Mouse (Mus musculus) hindbrain, embryonic 11.5 days (tissue): ENCODE results near the gene Tas2r115. TPM values are rescaled to one million over a fixed set of nuclear protein-coding genes. Genes with fewer than 3 reads are reported as not detected.
"Not testable (repeated sequence)": the region's sequence is repeated elsewhere in the genome, so short reads cannot be mapped to it uniquely, and the experiment has no call there.

Experiments used
- ATAC-seq: fragments of 200-750 bp; cut with Nextera tagmentation; 2 replicates; pipeline ENCODE4 v1.8.0; 2017; ENCODE audit warnings: mild to moderate bottlenecking, moderate TSS enrichment, moderate library complexity; ENCODE audit not compliant: low FRiP score
- DNase-seq: peaks from one replicate; pipeline ENCODE4 v3.0.0-alpha.2; 2015; ENCODE audit warnings: low spot score
- H3K27ac ChIP-seq: fragments of 300-500 bp; sonication (generic); 2 replicates; pipeline ENCODE4 v1.5.1; 2014; ENCODE audit warnings: mild to moderate bottlenecking, low read depth, low read length
- H3K27me3 ChIP-seq: fragments of 300-500 bp; sonication (generic); 2 replicates; pipeline ENCODE4 v1.6.1; 2014; ENCODE audit warnings: mild to moderate bottlenecking, low read length, moderate library complexity, mixed read lengths; ENCODE audit not compliant: control insufficient read depth, insufficient read depth
- H3K36me3 ChIP-seq: fragments of 300-500 bp; sonication (generic); 2 replicates; pipeline ENCODE4 v1.6.1; 2014; ENCODE audit warnings: mild to moderate bottlenecking, low read length, moderate library complexity, mixed read lengths; ENCODE audit not compliant: control insufficient read depth, insufficient read depth
- H3K4me1 ChIP-seq: fragments of 300-500 bp; sonication (generic); replicated peaks from 2 replicates; pipeline ENCODE4 v1.6.1; 2014; ENCODE audit warnings: low read length, mixed read lengths; ENCODE audit not compliant: control insufficient read depth, insufficient read depth
- H3K4me2 ChIP-seq: fragments of 300-500 bp; sonication (generic); replicated peaks from 2 replicates; pipeline ENCODE4 v1.6.1; 2014; ENCODE audit warnings: mild to moderate bottlenecking, low read depth, low read length
- H3K4me3 ChIP-seq: fragments of 300-500 bp; sonication (generic); 2 replicates; pipeline ENCODE4 v1.5.1; 2014; ENCODE audit warnings: low read depth, low read length
- H3K9ac ChIP-seq: fragments of 300-500 bp; sonication (generic); 2 replicates; pipeline ENCODE4 v1.6.1; 2014; ENCODE audit warnings: low read depth, low read length
- H3K9me3 ChIP-seq: fragments of 300-500 bp; sonication (generic); 2 replicates; pipeline ENCODE4 v1.6.1; 2016; ENCODE audit warnings: low read length; ENCODE audit not compliant: control insufficient read depth
- WGBS: fragments of 180-500 bp; shearing (Covaris S2); extraction: QIAGEN DNeasy Blood & Tissue Kit; methylation state at CpG from one replicate; pipeline ENCODE4 v1.1.7; 2014; 5-methylcytosine and 5-hydroxymethylcytosine counted together
- polyA plus RNA-seq: library from polyadenylated mRNA; unstranded; fragments of >200 nt; fragmentation: Nextera tagmentation; extraction: Ambion mirVana; gene quantifications from 2 replicates; pipeline ENCODE4 v1.2.1, GENCODE M21; 2014

Tas2r115 gene
- polyA plus RNA-seq = not detected in 2 replicates

DNA sequence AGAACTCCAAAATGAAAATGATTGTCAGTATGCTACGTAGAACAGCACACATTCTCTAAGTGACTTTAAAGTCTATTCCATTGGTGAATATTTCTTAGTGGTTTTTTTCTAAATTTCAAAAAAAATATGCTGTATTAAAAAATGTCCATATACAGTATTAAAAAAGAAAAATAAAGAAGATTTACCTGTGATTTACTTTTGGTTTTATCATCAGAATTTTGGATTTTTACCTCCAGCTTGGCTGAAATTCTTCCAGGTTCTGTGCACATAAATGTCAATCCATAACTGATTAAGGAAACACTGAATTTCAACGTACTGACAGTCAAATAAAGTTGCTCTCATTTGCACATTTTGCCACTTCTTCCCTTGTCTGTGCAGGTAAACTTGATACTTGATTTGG is at the start of gene Tas2r115:
TSS of gene Tas2r115 (minus strand) at position 101 of the 400 bp plus-strand sequence.
- Histone ChIP-seq H3K27me3 (no peaks in the 10 kb centered on the region), H3K9ac (no peak within 1 kb of the TSS), H3K4me2 (no peak within 1 kb of the TSS), H3K27ac (no peak within 1 kb of the TSS), H3K9me3 (no peaks in the 10 kb centered on the region), H3K4me1 (no peaks in the 10 kb centered on the region), H3K4me3 (no peak within 1 kb of the TSS), H3K36me3 (no peaks in the 10 kb centered on the region)
- WGBS = 82% methylated on average over 2 of the region's 2 CpGs
- ATAC-seq (no peak), DNase-seq (no peak)

DNA sequence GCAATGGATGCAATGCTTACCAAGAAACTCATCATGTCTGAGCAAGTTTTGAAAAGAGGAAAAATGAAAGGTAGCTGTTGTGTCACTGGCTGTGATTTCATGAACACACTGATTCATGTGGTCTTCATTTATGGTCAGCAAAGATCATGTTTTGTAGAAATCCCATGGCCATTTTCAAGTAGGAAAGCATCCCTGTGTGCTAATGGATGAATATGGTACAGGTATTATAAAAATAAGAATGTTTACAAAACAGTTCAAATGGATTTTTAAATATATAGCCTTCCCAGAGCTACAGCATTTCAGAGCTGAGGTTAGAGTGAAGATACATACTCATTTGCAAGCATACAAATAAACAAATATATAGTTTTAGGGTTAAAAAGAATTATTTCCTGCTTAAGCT is 40.2 kb upstream of the Tas2r115 start, which contains the start of gene Tas2r136:
TSS of gene Tas2r136 (minus strand) at position 101 of the 400 bp plus-strand sequence.
- no peaks in the 10 kb centered on the region for H3K27me3 ChIP-seq
- H3K9me3 ChIP-seq = no peaks in the 10 kb centered on the region
- H3K4me1 ChIP-seq = no peaks in the 10 kb centered on the region
- H3K4me3 ChIP-seq = no peak within 1 kb of the TSS
- ATAC-seq (no peak), DNase-seq (no peak)
- no peak within 1 kb of the TSS for H3K4me2 ChIP-seq
- H3K27ac ChIP-seq = no peak within 1 kb of the TSS
- no peaks in the 10 kb centered on the region for H3K36me3 ChIP-seq
- H3K9ac ChIP-seq = no peak within 1 kb of the TSS

DNA sequence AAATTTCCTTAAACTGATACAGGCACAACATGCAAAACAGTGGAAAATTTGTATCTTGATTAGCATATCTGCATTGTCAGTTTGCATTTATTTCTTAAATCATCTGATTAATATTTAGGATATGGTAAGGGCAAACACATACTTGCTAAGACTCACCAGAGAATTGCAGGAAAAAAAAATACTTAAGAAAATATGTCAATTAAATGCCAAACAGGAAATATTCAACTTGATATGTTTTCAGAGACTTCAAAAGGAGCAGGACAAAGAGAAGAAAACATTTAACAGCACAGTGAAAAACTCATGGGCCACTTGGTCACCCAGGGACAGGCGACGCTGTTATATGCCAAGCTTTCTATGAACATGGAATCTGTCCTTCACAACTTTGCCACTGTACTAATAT is 24.0 kb upstream of the Tas2r115 start, which contains the start of gene Tas2r102:
TSS of gene Tas2r102 (plus strand) at position 301 of the 400 bp plus-strand sequence.
- Histone ChIP-seq H3K4me3 (no peak within 1 kb of the TSS), H3K9me3 (no peaks in the 10 kb centered on the region), H3K4me1 (no peaks in the 10 kb centered on the region), H3K36me3 (no peaks in the 10 kb centered on the region), H3K4me2 (no peak within 1 kb of the TSS), H3K27ac (no peak within 1 kb of the TSS), H3K9ac (no peak within 1 kb of the TSS), H3K27me3 (no peaks in the 10 kb centered on the region)
- 84% methylated on average over 2 of the region's 2 CpGs for WGBS
- DNase-seq (no peak), ATAC-seq (no peak)

DNA sequence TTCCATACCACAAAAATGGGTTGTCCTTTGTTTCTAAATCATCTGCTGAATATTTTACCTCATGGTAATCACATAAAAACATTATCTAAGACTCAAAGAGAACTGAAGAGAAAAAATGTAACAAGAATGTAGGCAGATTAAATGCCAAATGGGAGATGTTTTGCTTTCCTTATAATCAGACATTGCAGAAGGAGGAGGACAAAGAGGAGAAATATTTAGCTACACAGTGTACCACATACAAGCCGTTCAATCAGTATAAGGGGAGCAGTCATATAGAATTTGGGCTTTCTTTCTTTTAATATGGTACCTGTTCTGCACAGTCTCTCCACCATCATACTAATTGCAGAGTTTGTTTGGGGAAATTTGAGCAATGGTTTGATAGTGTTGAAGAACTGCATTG is 16.6 kb upstream of the Tas2r115 start, which contains the start of gene Tas2r124:
TSS of gene Tas2r124 (plus strand) at position 301 of the 400 bp plus-strand sequence.
- no peaks in the 10 kb centered on the region for H3K9me3 ChIP-seq
- no peak within 1 kb of the TSS for H3K4me2 ChIP-seq
- H3K36me3 ChIP-seq = no peaks in the 10 kb centered on the region
- H3K27ac ChIP-seq = no peak within 1 kb of the TSS
- no peak within 1 kb of the TSS for H3K4me3 ChIP-seq
- H3K9ac ChIP-seq = no peak within 1 kb of the TSS
- no peaks in the 10 kb centered on the region for H3K4me1 ChIP-seq
- no peaks in the 10 kb centered on the region for H3K27me3 ChIP-seq
- DNase-seq (no peak), ATAC-seq (no peak)
- WGBS = 97% methylated on average over 1 of the region's 1 CpGs

DNA sequence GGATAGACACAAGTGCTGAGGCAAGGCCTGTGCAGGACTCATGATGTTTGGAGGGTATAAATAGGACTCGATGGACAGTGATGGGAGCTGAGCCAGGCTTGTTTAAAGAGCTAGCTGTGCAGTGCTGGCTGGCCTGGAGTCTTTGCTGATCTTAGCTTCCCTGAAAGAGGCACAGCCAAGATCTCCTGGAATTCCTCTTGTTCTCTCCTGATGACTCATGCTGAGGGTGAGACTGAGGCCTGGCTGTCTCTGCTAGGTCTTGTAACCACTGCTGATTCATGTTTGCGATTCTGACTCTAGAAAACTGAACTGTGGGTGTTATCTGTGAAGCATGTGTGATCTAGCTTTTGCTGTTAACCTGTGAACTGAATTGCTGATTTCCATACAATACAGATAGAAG is 12.4 kb upstream of the Tas2r115 start:
- 89% methylated on average over 2 of the region's 2 CpGs for WGBS
- H3K27me3 ChIP-seq = no peaks in the 10 kb centered on the region
- no peak for ATAC-seq
- no peaks in the 10 kb centered on the region for H3K9me3 ChIP-seq
- no peak overlapping the region for H3K27ac ChIP-seq
- H3K36me3 ChIP-seq = no peaks in the 10 kb centered on the region
- H3K4me2 ChIP-seq = no peak overlapping the region
- DNase-seq = no peak
- no peak overlapping the region for H3K9ac ChIP-seq
- no peak overlapping the region for H3K4me3 ChIP-seq
- H3K4me1 ChIP-seq = no peaks in the 10 kb centered on the region

DNA sequence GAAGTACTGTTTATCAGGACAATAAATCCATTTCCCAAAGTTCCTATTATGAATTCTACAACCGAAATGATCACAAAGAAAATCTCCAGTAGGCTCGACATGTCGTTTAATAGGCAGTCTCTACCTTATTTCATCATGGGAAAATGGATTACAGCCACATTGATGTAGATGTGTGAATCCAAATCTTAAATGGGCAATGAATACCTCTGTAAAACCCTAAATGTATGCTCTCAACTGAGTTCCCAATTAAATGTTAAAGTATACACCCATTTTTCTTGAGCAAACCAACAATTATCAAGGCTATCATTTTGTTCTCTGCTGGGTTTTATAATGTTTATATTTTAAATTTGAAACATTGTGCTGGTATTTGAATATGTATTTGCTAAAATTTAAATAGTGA is 26.0 kb downstream of the Tas2r115 start, which contains the start of gene Tas2r122:
TSS of gene Tas2r122 (minus strand) at position 101 of the 400 bp plus-strand sequence.
- H3K9ac ChIP-seq = no peak within 1 kb of the TSS
- WGBS = 91% methylated on average over 3 of the region's 3 CpGs
- ATAC-seq (no peak), DNase-seq (no peak)
- no peaks in the 10 kb centered on the region for H3K27me3 ChIP-seq
- H3K4me1 ChIP-seq = no peaks in the 10 kb centered on the region
- H3K4me3 ChIP-seq = no peak within 1 kb of the TSS
- no peaks in the 10 kb centered on the region for H3K9me3 ChIP-seq
- H3K4me2 ChIP-seq = no peak within 1 kb of the TSS
- H3K36me3 ChIP-seq = no peaks in the 10 kb centered on the region
- H3K27ac ChIP-seq = no peak within 1 kb of the TSS

DNA sequence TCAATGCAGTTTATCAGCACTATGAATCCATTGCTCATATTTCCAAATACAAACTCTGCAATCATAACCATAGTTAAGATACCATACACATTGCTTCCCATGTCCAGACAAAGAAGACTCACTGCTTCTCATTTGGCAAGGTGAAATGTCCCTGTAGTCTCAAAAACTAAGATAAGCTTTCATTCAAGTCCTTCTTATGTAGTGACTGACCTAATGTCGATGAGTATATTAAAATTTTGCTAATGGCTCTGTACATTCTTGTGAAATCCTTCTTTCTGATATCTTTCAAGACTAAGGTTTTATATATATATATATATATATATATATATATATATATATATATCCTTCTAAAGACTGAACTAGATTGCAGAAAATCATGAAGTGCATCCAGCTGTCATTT is 36.9 kb downstream of the Tas2r115 start, which contains the start of gene Tas2r121:
TSS of gene Tas2r121 (minus strand) at position 101 of the 400 bp plus-strand sequence.
- no peaks in the 10 kb centered on the region for H3K9me3 ChIP-seq
- H3K36me3 ChIP-seq = no peaks in the 10 kb centered on the region
- H3K4me2 ChIP-seq = no peak within 1 kb of the TSS
- WGBS = 88% methylated on average over 1 of the region's 1 CpGs
- H3K9ac ChIP-seq = no peak within 1 kb of the TSS
- H3K27ac ChIP-seq = no peak within 1 kb of the TSS
- DNase-seq (no peak), ATAC-seq (no peak)
- no peaks in the 10 kb centered on the region for H3K4me1 ChIP-seq
- H3K27me3 ChIP-seq = no peaks in the 10 kb centered on the region
- no peak within 1 kb of the TSS for H3K4me3 ChIP-seq

DNA sequence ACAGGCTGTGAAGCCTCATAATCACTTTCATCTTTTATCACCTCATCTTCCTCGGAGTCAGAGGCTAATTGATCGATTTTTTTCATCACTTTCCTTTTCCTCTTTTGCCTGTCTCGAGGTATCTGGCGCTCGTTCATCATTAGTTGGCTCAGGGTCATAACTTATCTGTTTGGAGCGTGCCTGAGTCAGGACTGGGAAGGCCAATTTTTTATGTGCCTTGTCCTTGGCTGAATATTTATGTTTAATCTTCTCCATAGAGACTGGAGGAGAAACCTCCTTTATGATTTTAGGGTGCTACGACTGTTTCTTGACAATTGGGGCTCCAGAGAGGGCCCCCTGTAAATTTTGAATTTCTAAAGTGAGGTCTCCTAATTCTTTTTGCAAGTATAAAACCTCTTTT is 46.2 kb downstream of the Tas2r115 start:
- not testable (repeated sequence) for DNase-seq, H3K9me3 ChIP-seq, H3K36me3 ChIP-seq, H3K9ac ChIP-seq, ATAC-seq, H3K4me2 ChIP-seq, H3K27me3 ChIP-seq, H3K27ac ChIP-seq, H3K4me1 ChIP-seq, H3K4me3 ChIP-seq
- WGBS = 90% methylated on average over 7 of the region's 7 CpGs
